Mouse (Mus musculus): Measurements from ENCODE around the gene Phpt1. TPM values are rescaled to one million over a fixed set of nuclear protein-coding genes. Genes with fewer than 3 reads are reported as not detected.

Phpt1 gene
- total RNA-seq, 1 experiment: 29.9 TPM

GRCm38 (mm10) chr2:25578796-25579736 lies 4.0 kb upstream of the Phpt1 start:
- Histone ChIP-seq H3K4me3 (ENCODE audit: insufficient read depth in 1 of 2, low read depth in 1 of 2, low read length in 2 of 2, poor library complexity in 1 of 2, severe bottlenecking in 1 of 2) (peak overlapping the region; percentile 25 to 43; a peak in 3 of 4 replicates), H3K4me1 (ENCODE audit: control insufficient read depth in 2 of 2, insufficient read depth in 2 of 2, low read length in 2 of 2, poor library complexity in 1 of 2) (peaks cover 0 to 39% of the 10 kb centered on the region in 2 experiments; a peak in 2 of 4 replicates), H3K27ac (ENCODE audit: insufficient read depth, low read depth, low read length, poor library complexity, severe bottlenecking) (no peak overlapping the region), H3K9me3 (ENCODE audit: control insufficient read depth, insufficient read depth, low read depth, low read length) (no peaks in the 10 kb centered on the region), H3K36me3 (ENCODE audit: control insufficient read depth, insufficient read depth, low read length, poor library complexity, severe bottlenecking) (peaks cover 7% of the 10 kb centered on the region; the same call in 1 of the 2 replicates), H3K9ac (ENCODE audit: insufficient read depth, low read depth, low read length, poor library complexity, severe bottlenecking) (0 out of 2 replicates have a peak overlapping the region, but pooled peaks have one; percentile 28)
- in situ Hi-C loops (cut with MboI; ENCODE audit: low sequenced_read_pairs in 2 of 2, unreplicated experiment in 2 of 2): no loop called here
- TF ChIP-seq ZC3H11A (IDR thresholded peaks at IDR 0.05; ENCODE audit: borderline replicate concordance, low read depth, low read length): no peak
- no peak for TF ChIP-seq ZNF384 (IDR thresholded peaks at IDR 0.05; ENCODE audit: low read depth, low read length)
- no peak for TF ChIP-seq HCFC1 (IDR thresholded peaks at IDR 0.05; ENCODE audit: borderline replicate concordance, insufficient read depth, low read length)
- TF ChIP-seq CHD2 (IDR thresholded peaks at IDR 0.05; ENCODE audit: low read depth, low read length): no peak
- DNase-seq (ENCODE audit: low read depth, low spot score): no peak

GRCm38 (mm10) chr2:25577951-25578795 lies 3.1 kb upstream of the Phpt1 start:
- peaks cover 3% of the 10 kb centered on the region; the same call in 1 of the 2 replicates for H3K36me3 ChIP-seq (ENCODE audit: control insufficient read depth, insufficient read depth, low read length, poor library complexity, severe bottlenecking)
- in situ Hi-C loops (cut with MboI; ENCODE audit: low sequenced_read_pairs in 2 of 2, unreplicated experiment in 2 of 2): no loop called here
- no peak overlapping the region for H3K27ac ChIP-seq (ENCODE audit: insufficient read depth, low read depth, low read length, poor library complexity, severe bottlenecking)
- H3K4me1 ChIP-seq (ENCODE audit: control insufficient read depth in 2 of 2, insufficient read depth in 2 of 2, low read length in 2 of 2, poor library complexity in 1 of 2): peaks cover 0 to 36% of the 10 kb centered on the region in 2 experiments; a peak in 2 of 4 replicates
- no peaks in the 10 kb centered on the region for H3K9me3 ChIP-seq (ENCODE audit: control insufficient read depth, insufficient read depth, low read depth, low read length)
- peak overlapping the region; percentile 13; the same call in 1 of the 2 replicates for H3K9ac ChIP-seq (ENCODE audit: insufficient read depth, low read depth, low read length, poor library complexity, severe bottlenecking)
- TF ChIP-seq MAFK (IDR thresholded peaks at IDR 0.05; ENCODE audit: insufficient read depth, low read depth, low read length) (no peak), CHD2 (IDR thresholded peaks at IDR 0.05; ENCODE audit: low read depth, low read length) (no peak), ZC3H11A (IDR thresholded peaks at IDR 0.05; ENCODE audit: borderline replicate concordance, low read depth, low read length) (no peak), HCFC1 (IDR thresholded peaks at IDR 0.05; ENCODE audit: borderline replicate concordance, insufficient read depth, low read length) (no peak), ZNF384 (IDR thresholded peaks at IDR 0.05; ENCODE audit: low read depth, low read length) (no peak)
- H3K4me3 ChIP-seq (ENCODE audit: insufficient read depth in 1 of 2, low read depth in 1 of 2, low read length in 2 of 2, poor library complexity in 1 of 2, severe bottlenecking in 1 of 2): peak overlapping the region; percentile 22 to 34; a peak in 2 of 4 replicates
- no peak for DNase-seq (ENCODE audit: low read depth, low spot score)

GRCm38 (mm10) chr2:25576965-25577891 lies 2.2 kb upstream of the Phpt1 start:
- H3K27ac ChIP-seq (ENCODE audit: insufficient read depth, low read depth, low read length, poor library complexity, severe bottlenecking): no peak overlapping the region
- peaks cover 0 to 34% of the 10 kb centered on the region in 2 experiments; a peak in 2 of 4 replicates for H3K4me1 ChIP-seq (ENCODE audit: control insufficient read depth in 2 of 2, insufficient read depth in 2 of 2, low read length in 2 of 2, poor library complexity in 1 of 2)
- H3K9ac ChIP-seq (ENCODE audit: insufficient read depth, low read depth, low read length, poor library complexity, severe bottlenecking): peak overlapping the region; percentile 13
- DNase-seq (ENCODE audit: low read depth, low spot score): no peak
- in situ Hi-C loops (cut with MboI; ENCODE audit: low sequenced_read_pairs in 2 of 2, unreplicated experiment in 2 of 2): no loop called here
- H3K9me3 ChIP-seq (ENCODE audit: control insufficient read depth, insufficient read depth, low read depth, low read length): no peaks in the 10 kb centered on the region
- no peaks in the 10 kb centered on the region for H3K36me3 ChIP-seq (ENCODE audit: control insufficient read depth, insufficient read depth, low read length, poor library complexity, severe bottlenecking)
- H3K4me3 ChIP-seq (ENCODE audit: insufficient read depth in 1 of 2, low read depth in 1 of 2, low read length in 2 of 2, poor library complexity in 1 of 2, severe bottlenecking in 1 of 2): peak overlapping the region; percentile 22 to 34; a peak in 3 of 4 replicates
- no peak for TF ChIP-seq CHD2 (IDR thresholded peaks at IDR 0.05; ENCODE audit: low read depth, low read length)
- no peak for TF ChIP-seq ZC3H11A (IDR thresholded peaks at IDR 0.05; ENCODE audit: borderline replicate concordance, low read depth, low read length)
- no peak for TF ChIP-seq HCFC1 (IDR thresholded peaks at IDR 0.05; ENCODE audit: borderline replicate concordance, insufficient read depth, low read length)
- no peak for TF ChIP-seq ZNF384 (IDR thresholded peaks at IDR 0.05; ENCODE audit: low read depth, low read length)
- no peak for TF ChIP-seq MAFK (IDR thresholded peaks at IDR 0.05; ENCODE audit: insufficient read depth, low read depth, low read length)
